Mouse (Mus musculus) MEL (cell line): ENCODE results near the gene 9130019O22Rik. TPM values are rescaled to one million over a fixed set of nuclear protein-coding genes. Genes with fewer than 3 reads are reported as not detected.
A peak's percentile ranks its signal among the peaks of the same experiment; 100 is the strongest.

Experiments
- DNase-seq: peaks from one replicate; pipeline ENCODE4 v3.0.0; 2011; ENCODE audit warnings: low read depth, low spot score
- H3K27ac ChIP-seq: 2 replicates; pipeline ENCODE4 v1.5.1; 2012; ENCODE audit warnings: low read depth, mild to moderate bottlenecking, control low read depth, low read length, moderate library complexity; ENCODE audit not compliant: control insufficient read depth
- H3K27me3 ChIP-seq, 2 experiments: fragments of 150-350 bp in 1 of 2; sonication (generic) in 1 of 2; 2 replicates each; pipeline ENCODE4 v1.6.1; 2012; ENCODE audit warnings: low read length in 2 of 2, mild to moderate bottlenecking in 2 of 2, improper control_type of control experiment in 1 of 2, moderate library complexity in 1 of 2; ENCODE audit not compliant: insufficient read depth in 2 of 2, control insufficient read depth in 1 of 2
- H3K36me3 ChIP-seq, 2 experiments: 2 replicates each; pipeline ENCODE4 v1.6.1; 2012 to 2014; ENCODE audit warnings: low read length in 2 of 2, improper control_type of control experiment in 1 of 2, inconsistent platforms in 1 of 2, mild to moderate bottlenecking in 1 of 2; ENCODE audit not compliant: insufficient read depth in 2 of 2, control insufficient read depth in 1 of 2
- H3K4me1 ChIP-seq, 2 experiments: fragments of 150-350 bp in 1 of 2; sonication (generic) in 1 of 2; 2 replicates each; pipeline ENCODE4 v1.6.1; 2012; ENCODE audit warnings: low read length in 2 of 2, improper control_type of control experiment in 1 of 2, mild to moderate bottlenecking in 1 of 2; ENCODE audit not compliant: insufficient read depth in 2 of 2, control insufficient read depth in 1 of 2
- H3K4me3 ChIP-seq, 2 experiments: fragments of 150-350 bp in 1 of 2; sonication (generic) in 1 of 2; 2 replicates each; pipeline ENCODE4 v1.5.1; 2012; ENCODE audit warnings: low read depth in 2 of 2, low read length in 2 of 2, mild to moderate bottlenecking in 2 of 2, moderate library complexity in 2 of 2, control low read depth in 1 of 2, improper control_type of control experiment in 1 of 2; ENCODE audit not compliant: control insufficient read depth in 1 of 2, insufficient read depth in 1 of 2
- H3K79me2 ChIP-seq: 2 replicates; pipeline ENCODE4 v1.6.1; 2012; ENCODE audit warnings: mild to moderate bottlenecking, low read length, moderate library complexity; ENCODE audit not compliant: control insufficient read depth, poor library complexity, insufficient read depth
- H3K9ac ChIP-seq: 2 replicates; pipeline ENCODE4 v1.6.1; 2012; ENCODE audit warnings: low read depth, mild to moderate bottlenecking, control low read depth, low read length, moderate library complexity; ENCODE audit not compliant: control insufficient read depth, poor library complexity, severe bottlenecking
- H3K9me3 ChIP-seq: fragments of 150-350 bp; sonication (generic); replicated peaks from 2 replicates; pipeline ENCODE4 v1.6.1; 2012; ENCODE audit warnings: mild to moderate bottlenecking, low read length, improper control_type of control experiment, moderate library complexity; ENCODE audit not compliant: insufficient read depth
- BHLHE40 ChIP-seq: IDR thresholded peaks from 2 replicates; pipeline ENCODE4 v1.6.1; 2012; ENCODE audit warnings: low read depth, mild to moderate bottlenecking, inconsistent platforms, low read length, improper control_type of control experiment, borderline replicate concordance
- CHD2 ChIP-seq: IDR thresholded peaks from 2 replicates; pipeline ENCODE4 v1.6.1; 2011; ENCODE audit warnings: low read length, improper control_type of control experiment
- E2F4 ChIP-seq: IDR thresholded peaks from 2 replicates; pipeline ENCODE4 v1.6.1; 2011; ENCODE audit warnings: low read depth, low read length, improper control_type of control experiment, borderline replicate concordance
- GABPA ChIP-seq: IDR thresholded peaks from 2 replicates; pipeline ENCODE4 v1.6.1; 2012; ENCODE audit warnings: low read depth, mild to moderate bottlenecking, inconsistent platforms, low read length, improper control_type of control experiment, moderate library complexity
- GATA1 ChIP-seq: IDR thresholded peaks from 2 replicates; pipeline ENCODE4 v1.6.1; 2011; ENCODE audit warnings: low read depth, low read length, improper control_type of control experiment
- JUND ChIP-seq: IDR thresholded peaks from 2 replicates; pipeline ENCODE4 v1.6.1; 2011; ENCODE audit warnings: low read depth, mild to moderate bottlenecking, improper control_type of control experiment, low read length
- MAFK ChIP-seq: IDR thresholded peaks from 2 replicates; pipeline ENCODE4 v1.6.1; 2011; ENCODE audit warnings: low read depth, mild to moderate bottlenecking, low read length, improper control_type of control experiment, borderline replicate concordance
- MAX ChIP-seq: IDR thresholded peaks from 2 replicates; pipeline ENCODE4 v1.6.1; 2011; ENCODE audit warnings: low read length, improper control_type of control experiment
- MAZ ChIP-seq: IDR thresholded peaks from 2 replicates; pipeline ENCODE4 v1.6.1; 2012; ENCODE audit warnings: low read depth, mild to moderate bottlenecking, inconsistent platforms, low read length, improper control_type of control experiment
- POLR2A ChIP-seq, 2 experiments: IDR thresholded peaks; 2 replicates each; pipeline ENCODE4 v1.6.1; 2011 to 2012; ENCODE audit warnings: low read length in 2 of 2, mild to moderate bottlenecking in 2 of 2, control low read depth in 1 of 2, improper control_type of control experiment in 1 of 2, low read depth in 1 of 2, moderate library complexity in 1 of 2; ENCODE audit not compliant: control insufficient read depth in 1 of 2, insufficient read depth in 1 of 2, poor library complexity in 1 of 2
- POLR2AphosphoS2 ChIP-seq: IDR thresholded peaks from 2 replicates; pipeline ENCODE4 v1.6.1; 2011; ENCODE audit warnings: low read length, improper control_type of control experiment
- RAD21 ChIP-seq: IDR thresholded peaks from 2 replicates; pipeline ENCODE4 v1.6.1; 2011; ENCODE audit warnings: mild to moderate bottlenecking, low read depth, low read length, improper control_type of control experiment
- RCOR1 ChIP-seq: IDR thresholded peaks from 2 replicates; pipeline ENCODE4 v1.6.1; 2012; ENCODE audit warnings: low read depth, mild to moderate bottlenecking, inconsistent platforms, low read length, improper control_type of control experiment
- TAL1 ChIP-seq: IDR thresholded peaks from 2 replicates; pipeline ENCODE4 v1.6.1; 2012; ENCODE audit warnings: mild to moderate bottlenecking, inconsistent platforms, low read length, moderate library complexity, mixed read lengths
- TBP ChIP-seq: IDR thresholded peaks from 2 replicates; pipeline ENCODE4 v1.8.0; 2011; ENCODE audit warnings: low read depth, low read length, improper control_type of control experiment
- TCF12 ChIP-seq: IDR thresholded peaks from 2 replicates; pipeline ENCODE4 v1.6.1; 2014; ENCODE audit warnings: low read depth, mild to moderate bottlenecking, inconsistent platforms, low read length, improper control_type of control experiment, moderate library complexity
- USF1 ChIP-seq: IDR thresholded peaks from 2 replicates; pipeline ENCODE4 v1.6.1; 2014; ENCODE audit warnings: low read depth, mild to moderate bottlenecking, inconsistent platforms, low read length, improper control_type of control experiment, moderate library complexity
- USF2 ChIP-seq, 2 experiments: IDR thresholded peaks; 2 replicates each; pipeline ENCODE4 v1.6.1; 2011 to 2012; ENCODE audit warnings: improper control_type of control experiment in 2 of 2, low read length in 2 of 2, borderline replicate concordance in 1 of 2, inconsistent platforms in 1 of 2, low read depth in 1 of 2, mild to moderate bottlenecking in 1 of 2; ENCODE audit not compliant: insufficient read depth in 1 of 2
- ZC3H11A ChIP-seq: IDR thresholded peaks from 2 replicates; pipeline ENCODE4 v1.6.1; 2012; ENCODE audit warnings: low read depth, mild to moderate bottlenecking, inconsistent platforms, low read length, improper control_type of control experiment
- ZKSCAN1 ChIP-seq: IDR thresholded peaks from 2 replicates; pipeline ENCODE4 v1.6.1; 2012; ENCODE audit warnings: low read depth, mild to moderate bottlenecking, inconsistent platforms, low read length, improper control_type of control experiment, moderate library complexity
- polyA plus RNA-seq, 2 experiments: library from polyadenylated mRNA; stranded (reverse) in 1 of 2; unstranded in 1 of 2; fragments of >175 nt in 1 of 2; fragments of >200 nt in 1 of 2; gene quantifications; 2 replicates each; pipeline versions ENCODE4 v1.2.1 to v1.2.4; 2012; ENCODE audit warnings: low replicate concordance in 2 of 2, low read depth in 1 of 2; ENCODE audit not compliant: insufficient read length in 2 of 2, insufficient read depth in 1 of 2, missing spikeins in 1 of 2
- total RNA-seq: library from RNA; depleted of rRNA; stranded (reverse); fragments of 300-350 nt; gene quantifications from 2 replicates; pipeline ENCODE4 v1.2.3, GENCODE M21; 2012

The 9130019O22Rik gene
- total and polyA plus RNA-seq, 3 experiments, result 1.5 to 2.1 TPM; not detected in 1

- TF ChIP-seq POLR2A (IDR thresholded peaks at IDR 0.05; ENCODE audit: control insufficient read depth in 1 of 2, insufficient read depth in 1 of 2, low read depth in 1 of 2, low read length in 2 of 2, poor library complexity in 1 of 2), result peak in 1 of 2 experiments; percentile 69; a peak in 2 of 4 replicates
- TF ChIP-seq CHD2, result no peak
- TF ChIP-seq E2F4, result no peak
- peak; percentile 61; the same call in 1 of the 2 replicates for TF ChIP-seq TBP
- TF ChIP-seq, all 39 proteins: peak for 11
Measured at GRCm38 (mm10) chr7:127386641-127387392, at the start of gene 9130019O22Rik (continued).

GRCm38 (mm10) chr7:127435206-127435605, 48.2 kb upstream of the 9130019O22Rik start:
- TF ChIP-seq E2F4, result no peak
- TF ChIP-seq GATA1, result no peak
- TF ChIP-seq RCOR1, result no peak
- TF ChIP-seq TAL1, result no peak
- no peak for TF ChIP-seq MAFK
- TF ChIP-seq TBP, result no peak
- no peak for TF ChIP-seq RAD21
- no peak for TF ChIP-seq ZKSCAN1
- no peak for TF ChIP-seq TCF12
- no peak for TF ChIP-seq USF1
- TF ChIP-seq POLR2AphosphoS2, result no peak
- TF ChIP-seq JUND, result no peak
- no peak for TF ChIP-seq MAZ
- no peak for TF ChIP-seq CHD2
- TF ChIP-seq MAX, result no peak
- no peak for TF ChIP-seq GABPA
- TF ChIP-seq USF2 (IDR thresholded peaks at IDR 0.05; ENCODE audit: borderline replicate concordance in 1 of 2, insufficient read depth in 1 of 2, low read depth in 1 of 2, low read length in 2 of 2), result no peak
- TF ChIP-seq POLR2A (IDR thresholded peaks at IDR 0.05; ENCODE audit: control insufficient read depth in 1 of 2, insufficient read depth in 1 of 2, low read depth in 1 of 2, low read length in 2 of 2, poor library complexity in 1 of 2), result no peak
- no peak for TF ChIP-seq ZC3H11A
- TF ChIP-seq BHLHE40, result no peak
- Histone ChIP-seq H3K36me3 (no peaks in the 10 kb centered on the region; a peak in 1 of 4 replicates), H3K4me3 (no peak overlapping the region), H3K79me2 (no peaks in the 10 kb centered on the region), H3K27ac (no peak overlapping the region), H3K9ac (no peak overlapping the region), H3K27me3 (no peaks in the 10 kb centered on the region), H3K9me3 (no peaks in the 10 kb centered on the region), H3K4me1 (peaks cover 0 to 4% of the 10 kb centered on the region in 2 experiments; a peak in 1 of 4 replicates)
- peak; percentile 62 for DNase-seq
